Mouse (Mus musculus) cerebellum, adult 8-10 months (tissue): Measurements from ENCODE around the gene Lrrc23.

Experiments
- DNase-seq: peaks from one replicate; pipeline ENCODE4 v3.0.0; 2022

Lrrc23 gene

DNA sequence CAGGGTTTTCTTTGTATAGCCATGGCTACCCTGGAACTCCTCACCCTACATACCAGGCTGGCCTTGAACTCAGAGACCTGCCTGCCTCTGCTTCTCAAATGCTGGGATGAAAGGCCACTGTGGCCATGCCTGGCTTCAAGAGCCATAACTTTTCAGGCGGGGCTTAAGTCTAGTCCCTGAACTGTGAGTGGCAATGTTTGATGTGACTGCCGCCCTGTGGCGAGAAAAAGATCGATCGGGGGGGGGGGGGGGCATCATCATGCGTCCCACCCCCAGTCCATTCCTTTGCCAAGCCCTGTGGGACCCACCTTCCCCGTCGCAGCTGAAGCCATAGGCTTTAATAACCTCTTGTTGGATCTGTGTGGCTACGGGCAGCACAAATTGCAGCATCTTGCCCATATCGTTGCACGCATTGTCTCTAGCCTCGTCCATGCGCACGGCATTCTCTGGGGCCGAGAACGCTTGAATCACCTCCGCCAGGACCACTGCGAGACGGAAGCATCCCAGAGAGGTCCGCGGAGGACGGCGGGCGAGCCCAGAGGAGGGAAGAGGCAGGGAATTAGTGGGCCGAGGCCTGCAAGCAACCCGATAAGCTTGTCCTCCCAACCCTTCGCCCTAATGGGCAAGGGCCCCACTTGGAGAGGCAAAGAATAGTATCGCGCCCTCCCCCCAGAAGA is 39.2 kb downstream of the Lrrc23 start:
- no peak for DNase-seq

DNA sequence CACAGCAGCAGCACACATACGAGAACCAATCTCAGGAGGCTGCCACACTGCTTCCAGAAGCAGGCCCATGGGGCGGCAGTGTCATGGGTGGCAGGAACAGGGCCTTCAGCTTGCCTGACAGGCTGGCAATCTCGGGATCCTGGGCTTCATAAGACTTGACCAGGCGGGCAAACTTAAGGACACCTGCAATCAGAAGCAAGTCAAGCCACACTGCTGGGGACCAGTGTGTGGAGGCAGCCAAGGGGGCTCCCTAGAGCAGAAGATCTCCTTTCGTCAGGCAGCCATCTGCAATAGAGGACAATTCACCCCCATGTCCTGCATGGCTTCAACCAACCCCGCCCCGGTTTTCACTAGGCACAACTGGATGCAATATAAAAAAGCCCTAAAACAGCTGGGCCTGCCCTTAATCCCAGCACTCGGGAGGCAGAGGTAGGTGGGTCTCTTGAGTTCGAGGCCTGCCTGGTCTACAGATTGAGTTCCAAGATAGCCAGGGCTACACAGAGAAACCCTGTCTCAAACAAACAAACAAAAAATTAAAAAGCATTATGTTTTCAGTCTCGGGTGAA is 40.2 kb downstream of the Lrrc23 start:
- DNase-seq: no peak

DNA sequence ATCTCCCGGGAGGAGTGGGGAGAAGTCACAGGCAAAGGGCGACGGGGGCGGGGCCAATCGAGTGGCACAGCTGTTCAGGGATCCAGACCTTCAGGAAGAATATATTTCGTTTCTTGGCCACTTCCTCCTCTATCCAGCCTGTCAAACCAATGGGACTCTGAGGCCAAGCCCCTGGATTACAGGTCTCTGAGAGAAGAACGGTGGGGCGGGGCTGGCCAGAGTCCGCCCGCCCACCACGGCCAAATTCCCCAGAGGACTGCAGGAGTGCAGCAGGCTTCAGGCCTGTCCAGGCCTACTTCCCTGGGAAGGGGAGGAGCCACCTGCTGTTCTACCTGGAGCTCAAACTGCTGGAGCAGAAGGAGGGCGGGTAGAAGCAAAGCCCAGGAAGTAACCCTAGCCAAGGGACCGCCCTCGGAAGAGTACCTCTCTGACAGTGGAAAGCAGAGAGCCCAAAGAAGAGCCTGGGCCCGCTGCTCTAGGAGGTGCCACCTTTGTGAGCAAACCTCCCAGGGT is 41.0 kb downstream of the Lrrc23 start, which contains the start of gene Ptpn6:
Gene Ptpn6 (minus strand): TSS at position 204 of the 513 bp plus-strand sequence.
- DNase-seq: no peak

DNA sequence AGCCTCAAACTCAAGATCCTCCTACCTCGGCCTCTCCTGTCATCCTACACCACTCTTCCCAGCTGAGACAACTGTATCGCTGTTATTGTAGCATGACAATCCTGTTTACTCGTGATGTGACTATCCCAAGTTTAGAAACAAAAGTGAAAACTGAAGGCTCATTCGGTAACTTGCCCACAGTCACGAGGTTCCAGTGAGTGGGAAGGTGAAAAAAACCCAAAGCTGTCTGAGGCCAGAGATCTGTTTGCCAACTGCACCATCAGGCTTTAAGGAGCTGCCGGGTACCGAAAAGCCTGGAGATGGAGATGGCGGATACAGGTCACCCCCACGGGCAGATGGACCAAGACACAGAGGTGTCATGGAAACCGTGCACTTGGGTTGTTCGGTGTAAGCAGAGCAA is 42.5 kb downstream of the Lrrc23 start:
- no peak for DNase-seq

DNA sequence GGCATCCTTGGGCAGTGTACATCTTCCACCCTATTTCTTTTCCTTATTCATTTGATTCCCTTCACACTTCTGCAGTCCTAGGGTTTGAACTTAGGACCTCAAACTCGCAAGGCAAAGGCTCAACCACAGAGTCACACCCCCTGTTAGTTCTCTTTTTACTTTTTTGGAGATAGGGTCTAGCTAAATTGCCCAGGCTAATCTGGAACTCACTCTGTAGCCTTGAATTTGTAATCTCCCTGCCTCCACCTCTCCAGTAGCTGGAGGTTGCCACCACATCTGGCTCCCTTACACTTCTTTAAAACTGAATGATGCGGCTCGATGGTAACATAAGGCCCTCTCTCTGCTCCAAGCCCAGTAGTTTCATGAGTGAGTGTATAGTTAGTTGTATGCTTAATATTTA is 45.1 kb downstream of the Lrrc23 start:
- DNase-seq: no peak

DNA sequence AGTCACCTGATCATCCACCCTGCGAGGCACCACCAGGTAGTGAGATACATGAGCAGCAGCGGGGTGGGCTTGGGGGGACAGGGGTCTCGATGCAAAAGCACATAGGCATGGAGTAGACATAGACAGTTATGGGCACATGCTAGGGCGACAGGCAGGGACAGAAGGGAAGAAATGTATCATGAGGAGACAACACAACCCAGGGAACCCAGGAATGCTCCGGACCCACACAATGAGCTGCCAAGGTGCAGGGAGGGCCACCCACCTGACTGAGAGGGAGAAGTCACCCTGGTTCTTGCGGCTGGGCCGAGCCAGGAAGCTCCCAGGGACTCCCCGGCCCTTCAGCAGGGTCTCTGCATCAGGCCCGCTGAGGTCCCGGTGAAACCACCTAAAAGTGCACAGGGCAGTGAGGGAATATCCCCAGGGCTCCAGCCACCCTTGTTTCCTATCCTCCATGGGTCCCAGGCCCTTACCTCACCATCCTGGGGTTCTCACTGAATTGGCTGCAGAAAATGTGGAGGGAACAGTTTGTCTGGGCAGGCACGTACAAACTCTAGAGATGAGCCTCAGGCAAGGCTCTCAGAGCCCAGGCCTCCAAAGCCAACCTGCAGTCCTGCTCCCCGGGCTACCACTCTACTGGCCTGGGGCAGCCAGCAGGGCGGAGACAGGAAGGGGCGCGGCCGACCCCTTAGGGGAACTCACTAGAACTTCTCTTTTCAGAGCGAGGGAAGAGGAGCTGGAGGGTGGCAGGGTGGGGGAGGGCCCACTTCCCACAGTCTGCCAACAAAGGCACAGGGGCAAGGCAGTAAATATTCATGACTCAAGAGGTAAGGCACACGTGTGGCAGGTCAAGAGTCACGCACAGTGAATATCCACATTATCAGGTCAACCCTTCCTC is 46.8 kb downstream of the Lrrc23 start:
- DNase-seq: no peak

DNA sequence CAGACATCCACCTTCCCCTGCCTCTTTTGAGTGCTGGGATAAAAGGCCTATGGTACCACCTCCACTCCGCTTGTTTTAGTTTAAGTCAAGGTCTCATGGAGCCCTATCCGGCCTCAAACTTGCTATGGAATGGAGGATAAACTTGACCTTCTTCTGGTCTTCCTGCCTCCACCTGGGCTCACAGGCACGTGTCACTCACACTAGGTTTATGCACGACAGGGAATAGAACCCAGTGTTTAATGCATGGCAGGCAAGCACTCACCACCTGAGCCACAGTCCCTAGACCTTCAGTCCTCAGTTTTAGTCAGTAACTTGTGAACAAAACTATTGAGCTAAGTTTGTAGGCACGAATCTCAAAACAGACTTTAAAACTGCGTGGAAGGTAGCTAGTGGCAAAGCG is 48.5 kb downstream of the Lrrc23 start:
- no peak for DNase-seq

DNA sequence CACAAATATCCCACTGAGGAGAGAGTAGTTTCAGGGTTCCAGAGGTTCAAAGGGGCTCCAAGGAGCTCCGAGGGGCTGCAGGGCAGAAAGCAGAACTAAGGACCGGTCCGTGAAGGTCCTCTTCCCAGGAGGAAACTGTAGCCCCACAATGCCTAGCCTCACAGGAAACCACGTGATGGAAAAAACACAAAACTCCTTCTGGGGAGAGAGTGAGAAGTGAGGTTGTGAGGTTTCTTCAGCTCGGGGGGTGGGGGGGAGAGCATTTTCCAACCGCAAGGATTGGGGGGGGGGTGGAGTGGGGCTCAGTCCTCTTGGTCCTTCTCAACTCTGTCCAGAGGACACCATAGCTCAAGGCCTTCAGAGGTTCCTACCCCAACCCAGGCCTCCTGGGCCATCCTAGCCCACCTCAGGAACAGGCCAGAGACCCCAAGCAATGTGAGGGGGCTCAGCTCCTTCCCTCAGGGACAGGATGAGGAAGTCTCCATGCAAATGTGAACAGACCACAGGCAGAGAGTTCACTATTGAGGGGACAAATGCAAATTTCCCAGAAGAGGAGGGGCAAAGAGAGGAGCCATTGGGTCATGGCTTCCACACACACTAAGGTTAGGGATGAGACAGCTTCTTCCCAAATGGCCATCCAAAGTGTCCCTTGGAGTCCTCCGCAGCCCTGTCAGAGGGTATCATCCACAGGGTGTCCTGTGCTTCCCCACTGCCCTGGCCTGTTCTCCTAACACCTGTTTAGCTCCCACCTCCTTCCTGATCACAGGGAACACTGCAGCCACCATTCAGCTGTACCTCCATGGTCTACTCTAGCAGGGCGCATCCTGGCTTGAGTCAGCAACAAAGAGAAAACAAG is 49.4 kb downstream of the Lrrc23 start:
- DNase-seq: no peak

DNA sequence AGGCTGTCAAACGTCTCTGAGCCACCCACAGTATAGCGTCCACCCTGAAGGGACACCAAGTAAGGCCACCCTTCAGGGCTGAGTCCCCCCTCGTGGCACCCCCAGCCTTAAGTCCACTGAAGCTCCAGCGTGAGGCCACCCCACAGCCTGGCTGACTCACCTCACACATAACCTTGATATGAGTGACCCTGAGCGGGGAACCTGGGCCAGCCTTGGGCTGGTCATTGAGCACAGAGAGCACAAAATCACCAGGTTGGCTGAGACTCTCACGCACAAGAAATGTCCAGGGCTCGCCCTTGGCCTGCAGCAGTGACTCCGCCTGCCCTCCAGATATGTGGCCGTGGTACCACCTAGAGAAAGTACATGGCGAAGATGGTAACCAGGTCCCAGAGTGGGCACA is 50.9 kb downstream of the Lrrc23 start:
- no peak for DNase-seq

DNA sequence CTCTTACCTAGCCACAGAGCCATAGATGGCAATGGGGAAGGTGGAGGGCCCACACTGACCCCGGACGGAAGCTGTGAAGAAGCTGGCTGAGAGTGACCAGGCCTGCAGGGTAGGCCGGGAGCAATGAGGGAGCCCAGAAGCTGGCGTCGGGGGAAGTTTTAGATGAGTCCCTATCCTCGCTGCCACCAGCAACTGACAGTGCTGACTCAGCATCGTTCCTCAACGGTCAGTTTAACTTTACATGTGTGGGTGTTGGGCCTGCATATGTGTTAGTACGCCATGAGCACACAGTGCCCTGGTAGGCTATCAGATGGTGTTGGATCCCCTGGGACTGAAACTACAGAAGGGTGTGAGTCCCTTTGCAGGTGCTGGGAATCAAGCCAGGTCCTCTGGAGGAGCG is 55.1 kb downstream of the Lrrc23 start:
- no peak for DNase-seq

DNA sequence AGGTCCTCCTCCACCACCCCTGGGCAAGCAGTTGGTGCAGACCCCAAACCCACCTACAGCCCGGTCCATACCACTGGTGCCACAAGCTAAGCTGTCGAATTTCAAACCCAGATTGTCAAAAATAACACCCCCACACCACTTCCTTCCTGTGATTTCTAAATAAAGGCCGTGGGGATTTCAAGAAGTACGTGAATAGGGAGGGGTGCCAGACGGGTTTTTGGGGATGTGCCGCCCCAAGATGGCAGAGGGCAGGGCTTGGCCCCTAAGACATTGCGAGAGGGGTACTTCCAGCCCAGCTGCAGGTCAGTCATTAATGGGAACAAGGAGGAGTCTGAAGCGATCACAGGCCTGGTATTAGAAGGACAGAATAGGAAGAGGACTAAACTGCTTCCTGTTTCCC is 56.0 kb downstream of the Lrrc23 start:
- DNase-seq: no peak

DNA sequence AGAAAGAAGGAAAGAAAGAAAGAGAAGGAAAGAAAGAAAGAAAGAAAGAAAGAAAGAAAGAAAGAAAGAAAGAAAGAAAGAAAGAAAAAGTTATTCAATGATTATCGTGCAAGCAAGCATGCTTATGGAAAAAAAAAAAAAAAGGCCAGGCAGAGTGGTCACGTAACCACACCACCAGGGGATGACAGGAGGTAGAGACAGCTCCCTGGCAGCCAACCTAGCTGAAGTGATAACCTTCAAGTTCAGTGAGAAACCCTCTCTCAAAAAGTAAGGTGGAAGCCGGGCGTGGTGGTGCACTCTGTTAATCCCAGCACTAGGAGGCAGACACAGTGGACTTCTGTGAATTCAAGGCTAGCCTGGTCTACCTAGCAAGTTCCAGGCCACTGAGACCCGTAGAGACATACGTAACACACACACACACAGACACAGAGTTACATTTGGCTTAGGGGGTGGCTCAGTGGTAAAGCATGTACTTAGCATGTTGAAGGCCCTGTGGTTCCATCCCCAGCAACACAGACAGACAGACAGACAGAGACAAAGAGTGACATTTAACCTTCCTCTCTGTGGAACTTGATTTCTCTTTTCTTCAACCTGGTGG is 56.6 kb downstream of the Lrrc23 start:
- no peak for DNase-seq

DNA sequence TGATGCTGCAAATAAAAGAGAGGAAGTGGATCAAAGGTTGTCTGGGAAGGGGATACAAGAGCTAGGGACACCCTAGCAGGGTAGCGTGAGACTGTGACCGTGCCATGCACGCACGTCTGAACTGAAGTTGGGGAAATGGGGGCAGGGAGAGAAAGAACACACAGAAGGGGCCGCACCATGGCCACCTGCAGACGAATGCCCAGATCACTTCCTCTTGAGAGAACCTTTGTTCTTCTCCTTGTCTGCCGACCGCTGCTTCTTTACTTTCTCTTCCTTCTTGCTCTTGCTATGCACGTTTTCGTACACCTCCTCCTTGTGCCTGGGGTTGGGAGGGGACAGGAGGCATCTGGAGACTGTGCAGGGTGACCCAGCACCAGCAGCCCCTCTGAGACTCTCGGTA is 58.6 kb downstream of the Lrrc23 start:
- no peak for DNase-seq
